Mouse (Mus musculus): ENCODE data around the gene Tns2. TPM values are rescaled to one million over a fixed set of nuclear protein-coding genes. Genes with fewer than 3 reads are reported as not detected.

Tns2 gene
- total RNA-seq, 2 experiments from 2014 or later: 65.8 to 70.3 TPM

GRCm38 (mm10) chr15:102092222-102092621, 8.0 kb upstream of the Tns2 start:
- no peak for DNase-seq

- no peak for DNase-seq
Observed at GRCm38 (mm10) chr15:102094157-102094556, 6.1 kb upstream of the Tns2 start.

GRCm38 (mm10) chr15:102094988-102095387, 5.2 kb upstream of the Tns2 start:
- DNase-seq: peak; percentile 14

DNA sequence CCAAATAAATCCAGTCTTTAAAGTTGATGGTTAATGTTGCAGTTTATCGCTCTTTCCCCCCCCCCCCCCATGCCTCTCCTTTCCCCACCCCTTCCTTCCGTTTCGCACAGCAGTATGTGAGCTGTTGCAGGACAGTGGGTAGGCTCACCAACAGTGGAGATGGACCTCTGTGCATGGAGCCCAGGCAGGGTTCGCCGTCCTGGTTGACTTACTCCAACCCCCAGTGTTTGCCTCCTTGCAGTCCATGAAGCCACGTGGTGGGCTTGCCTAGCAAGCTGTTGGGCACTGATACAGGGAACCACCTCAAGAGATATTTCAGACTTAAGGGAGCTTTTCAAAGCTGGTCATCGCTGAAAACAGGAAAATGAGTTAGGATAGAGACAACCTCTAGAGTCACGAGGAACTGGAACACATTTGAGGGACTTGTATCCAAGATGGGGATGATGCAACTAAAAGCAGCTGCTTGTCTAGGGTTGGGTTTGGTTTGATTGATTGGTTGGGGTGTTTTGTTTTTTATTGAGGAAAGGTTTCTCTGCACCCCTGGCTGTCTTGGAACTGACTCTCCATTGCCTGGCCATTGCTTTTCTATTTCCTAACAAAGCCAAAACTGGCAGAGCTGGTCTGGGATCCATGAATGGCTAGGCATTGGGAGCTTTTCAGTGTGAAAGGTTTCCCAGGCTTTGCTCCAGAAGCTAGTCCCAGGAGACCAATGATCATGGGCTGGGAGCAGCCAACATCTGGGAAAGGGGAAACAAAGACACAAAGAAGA, 2.9 kb upstream of the Tns2 start:
- DNase-seq: peak; percentile 52

DNA sequence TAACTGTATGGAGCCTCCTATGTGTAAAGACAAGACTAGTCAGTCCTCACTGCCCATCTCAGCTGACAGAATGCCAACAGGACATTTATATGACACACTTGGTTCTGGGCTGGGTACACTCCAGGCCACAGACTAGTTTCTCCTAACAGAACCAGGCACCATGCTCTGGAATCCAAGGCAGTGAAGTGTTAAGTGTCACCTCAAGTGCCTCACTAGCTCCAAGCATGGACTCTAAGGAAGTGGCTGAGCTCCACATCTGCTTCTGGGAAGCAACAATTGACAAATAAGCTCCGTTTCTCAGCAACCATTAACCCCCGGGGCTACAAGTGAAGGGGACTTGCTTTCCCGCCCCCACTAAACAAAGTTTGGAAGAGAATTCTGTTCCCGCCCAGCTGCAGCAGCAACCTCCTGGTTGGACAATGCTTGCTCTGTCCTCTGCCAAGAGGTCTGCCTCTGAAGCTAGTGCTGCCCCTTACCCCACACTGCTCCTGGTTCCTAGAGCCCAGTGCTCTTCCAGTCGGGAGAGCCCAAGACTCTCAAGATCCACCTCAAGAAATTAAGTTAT, 2.1 kb upstream of the Tns2 start:
- peak; percentile 59 for DNase-seq

DNA sequence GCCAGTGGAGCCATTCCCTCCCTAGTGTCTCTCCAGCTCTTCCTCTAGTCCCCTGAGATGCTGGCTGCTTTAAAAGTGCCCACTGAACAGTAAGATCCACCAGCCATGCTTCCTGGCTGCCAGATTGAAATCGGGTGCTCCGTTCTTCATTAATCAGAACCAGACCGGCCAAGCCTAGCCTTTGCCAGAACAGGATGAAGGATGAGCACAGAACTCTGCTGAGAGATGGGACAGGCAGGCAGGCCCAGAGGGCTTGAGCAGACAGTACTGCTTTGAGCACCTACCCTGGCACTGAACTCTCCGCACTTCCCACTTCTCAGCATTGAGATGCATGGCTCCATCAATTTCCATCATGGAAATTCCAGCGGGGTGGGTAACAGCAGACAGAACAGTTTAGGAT, 953 bp upstream of the Tns2 start:
- peak; percentile 17 for DNase-seq

- no peak for DNase-seq
Observed at GRCm38 (mm10) chr15:102099771-102100160, 447 bp upstream of the Tns2 start.

GRCm38 (mm10) chr15:102100996-102101671, 921 bp downstream of the Tns2 start:
- DNase-seq: peak; percentile 58

DNA sequence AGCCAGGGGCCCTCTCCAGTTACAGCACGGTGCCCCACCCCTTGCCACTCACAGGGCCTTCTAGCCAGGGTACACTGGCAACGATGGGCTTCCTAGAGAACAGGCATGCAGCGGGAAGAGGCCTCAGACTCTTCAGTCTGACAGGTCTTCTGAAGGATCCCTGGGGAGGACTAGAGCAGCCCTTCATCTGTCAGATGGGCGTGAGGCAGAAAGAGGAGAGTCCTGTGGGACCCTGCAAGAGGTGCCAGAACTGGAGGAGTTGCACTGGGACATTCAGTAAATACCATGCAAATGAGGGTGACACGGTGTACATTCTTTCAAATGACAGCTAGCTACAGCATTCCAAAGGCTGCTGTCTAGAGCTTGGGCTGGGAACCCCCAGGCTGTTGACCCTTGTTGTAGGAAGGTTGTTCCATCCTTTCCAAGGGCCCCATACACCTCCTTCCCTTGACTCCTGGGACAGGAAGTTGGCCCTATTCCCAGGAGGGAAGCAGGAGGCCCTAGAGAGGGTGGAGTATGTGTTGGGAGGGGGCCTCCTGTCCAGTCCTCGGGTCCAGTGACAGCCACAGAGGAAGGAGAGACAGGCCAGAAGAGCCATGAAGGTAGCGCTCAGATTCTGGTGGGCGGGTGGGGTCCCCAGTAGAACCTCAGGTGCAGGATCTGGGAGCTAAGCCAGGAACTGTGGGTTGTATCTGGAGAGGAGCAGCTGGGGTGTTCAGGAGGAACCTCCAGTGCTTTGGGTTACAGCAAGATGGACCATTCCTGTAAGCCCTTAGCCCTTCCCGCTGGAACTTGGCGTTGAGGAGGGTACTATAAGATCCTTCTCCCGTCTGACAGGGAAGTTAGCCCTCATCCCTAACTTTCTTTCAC, 1.7 kb downstream of the Tns2 start:
- peak; percentile 81 for DNase-seq

GRCm38 (mm10) chr15:102102548-102103121, 2.4 kb downstream of the Tns2 start:
- DNase-seq: peak; percentile 82

GRCm38 (mm10) chr15:102103371-102103946, 3.2 kb downstream of the Tns2 start:
- DNase-seq: peak; percentile 75

GRCm38 (mm10) chr15:102103947-102104555, 3.8 kb downstream of the Tns2 start:
- DNase-seq: peak; percentile 84

DNA sequence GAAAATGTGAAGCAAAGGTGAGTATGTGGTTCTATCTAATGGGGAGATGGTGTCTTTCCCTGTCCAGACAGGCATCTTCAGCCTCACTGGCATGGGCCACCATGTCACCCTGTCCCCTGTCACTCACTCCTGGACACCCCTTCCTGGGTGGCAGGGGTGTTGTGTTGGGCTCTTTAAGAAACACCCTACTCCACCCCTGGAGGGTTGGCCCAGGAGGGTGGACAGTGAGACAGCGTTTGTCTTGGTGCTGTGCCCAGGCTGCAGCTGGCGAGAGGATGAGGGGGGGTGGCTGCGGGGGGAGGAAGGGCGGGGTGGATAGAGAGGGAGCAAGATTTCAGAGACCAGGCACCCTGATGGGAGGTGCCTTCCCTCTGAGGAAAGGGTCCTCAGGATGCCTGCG, 5.1 kb downstream of the Tns2 start:
- peak; percentile 85 for DNase-seq

DNA sequence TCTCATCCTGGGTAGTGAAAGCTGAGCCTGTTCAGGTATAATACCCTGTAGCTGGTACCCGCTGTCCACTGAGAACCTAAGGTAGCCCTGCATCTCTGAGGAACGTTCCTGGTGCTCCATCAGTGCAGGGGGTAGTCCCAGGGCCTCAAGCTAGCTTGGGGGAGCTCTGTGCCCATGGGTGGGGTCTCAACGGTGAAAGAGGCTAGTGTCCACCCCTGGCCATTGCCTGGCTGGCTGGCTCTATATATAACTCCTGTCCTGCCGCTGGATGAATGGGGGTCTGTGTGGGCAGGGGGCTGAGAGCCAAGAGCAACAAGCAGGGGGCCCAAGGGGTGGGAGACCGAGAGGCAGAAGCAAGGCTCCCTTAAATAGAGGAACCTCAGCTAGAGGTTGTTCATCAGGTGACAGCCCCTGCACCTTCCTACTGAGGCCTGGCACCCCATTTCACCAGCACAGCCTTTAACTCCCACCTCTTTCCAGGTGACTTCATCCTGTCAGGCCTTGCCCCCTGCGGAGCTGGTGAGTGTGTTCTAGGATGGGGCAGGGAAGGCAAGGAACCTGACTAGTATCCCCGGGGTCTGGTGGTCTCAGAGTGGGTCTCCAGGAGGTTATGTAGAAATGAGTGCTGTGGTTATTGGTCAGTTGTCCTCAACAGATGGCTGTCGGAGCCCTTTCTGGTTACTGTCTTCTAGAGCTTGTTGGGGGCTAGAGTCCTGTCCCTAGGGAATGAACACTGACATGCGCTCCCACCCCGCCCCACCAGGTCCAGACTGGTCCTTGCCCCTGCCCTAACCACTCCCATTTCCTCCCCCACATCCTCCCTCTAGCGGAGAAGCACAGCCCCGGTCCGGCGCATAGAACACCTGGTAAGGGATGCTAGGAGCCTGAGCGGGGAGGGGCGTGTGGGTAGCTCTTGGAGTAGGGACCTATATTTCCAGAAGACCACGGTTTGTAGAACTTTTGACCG, 5.8 kb downstream of the Tns2 start:
- peak; percentile 55 for DNase-seq

DNA sequence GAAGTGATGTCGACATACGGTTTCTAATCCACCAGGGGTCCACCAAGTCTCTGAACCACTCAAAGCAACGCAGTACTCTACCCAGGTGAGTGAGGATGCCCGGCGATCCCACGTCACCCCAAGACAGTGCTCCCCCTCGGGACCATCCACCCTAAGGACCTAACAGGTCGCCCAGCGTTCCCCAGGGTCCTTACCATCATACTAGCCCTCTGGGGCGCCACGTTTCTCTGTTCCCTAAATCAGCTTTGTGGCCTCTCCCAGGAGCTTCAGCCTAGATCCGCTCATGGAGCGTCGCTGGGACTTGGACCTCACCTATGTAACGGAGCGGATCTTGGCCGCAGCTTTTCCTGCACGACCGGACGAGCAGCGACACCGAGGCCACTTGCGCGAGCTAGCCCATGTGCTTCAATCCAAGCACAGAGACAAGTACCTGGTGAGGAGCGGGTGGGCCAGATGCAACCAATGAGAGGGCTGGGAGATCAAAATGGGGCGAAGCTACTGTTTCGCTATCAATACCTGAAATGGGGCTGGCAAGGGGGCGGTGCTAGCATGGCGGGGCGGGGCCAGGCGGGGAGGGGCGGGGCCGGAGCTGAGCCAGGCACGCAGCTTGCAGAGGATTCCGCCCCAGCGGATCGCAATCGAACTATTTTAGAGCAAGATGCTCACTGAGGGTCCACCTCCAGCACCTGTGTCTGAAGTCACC, 6.7 kb downstream of the Tns2 start:
- peak; percentile 15 for DNase-seq

DNA sequence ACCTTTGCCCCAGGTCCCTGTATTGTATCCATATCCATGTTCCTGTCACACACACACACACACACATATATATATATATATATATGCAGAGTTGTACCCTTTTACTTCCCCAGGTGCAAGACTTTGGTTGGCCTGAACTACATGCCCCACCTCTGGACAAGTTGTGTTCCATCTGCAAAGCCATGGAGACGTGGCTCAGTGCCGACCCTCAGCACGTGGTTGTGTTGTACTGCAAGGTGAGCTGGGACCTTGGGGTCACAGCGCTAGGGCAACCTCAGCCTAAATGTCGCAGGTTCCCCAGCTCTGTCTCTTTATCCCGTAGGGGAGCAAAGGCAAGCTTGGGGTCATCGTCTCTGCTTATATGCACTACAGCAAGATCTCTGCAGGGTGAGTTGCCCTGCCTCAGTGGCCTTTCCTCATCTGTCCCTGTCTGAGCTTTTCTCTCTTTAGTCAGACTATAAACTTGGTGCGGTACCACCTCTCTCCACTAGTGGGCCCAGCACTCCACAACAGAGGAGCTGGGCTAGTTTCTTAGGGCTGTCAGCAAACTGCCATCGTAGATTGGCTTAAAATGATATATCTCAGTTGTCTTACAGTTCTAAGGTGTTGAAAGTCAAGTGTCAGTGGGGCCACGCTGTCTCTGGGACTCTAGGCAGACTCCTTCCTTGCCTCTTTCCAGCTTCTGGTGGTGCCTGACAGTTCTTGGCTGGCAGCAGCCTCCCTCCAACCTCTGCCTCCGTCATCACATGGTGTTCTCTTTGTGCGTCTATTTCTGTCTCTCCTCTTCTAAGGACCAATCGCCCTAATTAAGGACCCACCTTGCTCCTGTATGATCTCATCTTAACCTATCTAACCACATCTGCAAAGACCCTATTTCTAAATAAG, 7.7 kb downstream of the Tns2 start:
- peak; percentile 80 for DNase-seq

DNA sequence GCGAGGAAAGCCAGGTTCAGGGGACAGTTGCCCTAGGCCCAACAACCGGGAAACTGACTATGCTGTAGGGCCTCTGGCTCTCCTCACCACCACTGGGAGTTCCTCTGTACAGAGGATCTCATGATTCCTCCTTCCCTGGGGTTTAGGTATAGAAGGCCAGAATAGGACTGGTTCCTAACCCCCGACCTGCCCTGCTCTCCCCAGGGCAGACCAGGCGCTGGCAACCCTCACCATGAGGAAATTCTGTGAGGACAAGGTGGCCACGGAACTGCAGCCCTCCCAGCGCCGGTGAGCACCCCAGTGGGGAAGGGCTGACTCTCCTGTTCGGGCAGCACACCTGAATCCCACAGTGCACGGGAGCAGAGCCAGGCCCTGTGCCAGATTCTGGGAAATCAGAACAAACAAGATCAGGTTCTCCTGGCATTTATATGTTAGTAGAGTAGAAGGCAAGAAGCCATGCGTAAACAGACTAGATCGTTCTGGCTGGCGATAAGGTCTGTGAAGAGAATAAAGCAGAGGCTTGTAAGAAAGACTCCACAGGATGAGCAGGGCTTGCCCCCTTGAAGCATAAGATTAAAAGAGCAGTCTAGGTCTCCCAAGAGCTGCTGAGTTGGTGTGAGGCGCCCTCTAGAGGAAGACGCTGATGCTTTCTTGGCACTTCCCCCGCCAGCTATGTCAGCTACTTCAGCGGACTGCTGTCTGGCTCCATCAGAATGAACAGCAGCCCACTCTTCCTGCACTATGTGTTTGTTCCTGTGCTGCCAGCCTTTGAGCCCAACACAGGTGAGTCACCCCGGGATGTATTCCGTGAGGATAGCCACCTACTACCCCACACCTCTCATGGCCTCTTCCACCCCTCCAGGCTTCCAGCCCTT, 8.7 kb downstream of the Tns2 start:
- DNase-seq: peak; percentile 90

Measured in heart, postnatal 4 days (tissue).